In the genomic region with DNA sequence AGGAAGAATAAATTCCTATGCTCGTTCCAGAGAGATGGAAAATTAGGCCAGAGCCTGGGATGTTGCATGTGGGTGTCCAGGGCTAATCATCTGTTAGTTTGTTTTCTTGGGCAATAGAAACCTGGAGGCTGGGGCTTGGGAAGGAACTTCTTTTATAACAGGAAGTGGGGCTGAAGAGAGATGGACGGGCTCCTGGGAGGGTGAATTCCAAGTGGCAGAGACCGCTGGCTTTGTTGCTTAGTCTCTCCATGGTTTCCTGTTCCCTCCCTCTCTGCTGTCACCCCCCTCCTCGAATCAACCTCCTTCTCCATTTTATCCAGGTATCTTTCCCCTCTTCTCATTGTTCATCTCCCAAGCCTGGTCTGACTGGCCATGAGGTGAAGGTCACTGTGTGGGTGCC, we compare ENCODE assay signal across 29 mouse cellular contexts. TPM values are rescaled to one million over a fixed set of nuclear protein-coding genes. Genes with fewer than 3 reads are reported as not detected.
DNase-seq lines count a peak whose midpoint lies in the region; TF ChIP-seq lines count a peak whose summit lies in the region.
"Had no signal": no experiment of that assay in that cellular context is flagged by ENCODE, and none has a peak within 500 bp of the region (broad histone marks: within the 10 kb centered on the region; RNA-seq: fewer than 3 reads in every experiment).

No protein-coding gene starts in this region.

- H3K79me2 ChIP-seq in macrophage (ENCODE audit: inconsistent target): peaks cover 73% of the 10 kb centered on the region

- H3K4me3 ChIP-seq in gastrocnemius, adult 2 months: no peak overlapping the region
- no peak overlapping the region for H3K4me3 ChIP-seq in layer of hippocampus, adult 2 months
- no peak overlapping the region for H3K4me3 ChIP-seq in bone marrow macrophage, adult 2 months (ENCODE audit: insufficient read depth, low read length)
- H3K4me3 ChIP-seq in macrophage (ENCODE audit: inconsistent target): no peak overlapping the region
- H3K4me3 ChIP-seq: embryonic facial prominence, embryonic 10.5 days; embryonic facial prominence, embryonic 13.5 days; erythroblast, embryonic 14.5 days; forebrain, embryonic 12.5 days; forebrain, embryonic 15.5 days; heart, adult 2 months had no signal

- H3K36me3 ChIP-seq in macrophage (ENCODE audit: inconsistent target): peaks cover 7% of the 10 kb centered on the region; the same call in 1 of the 2 replicates
- H3K36me3 ChIP-seq: embryonic facial prominence, embryonic 10.5 days; embryonic facial prominence, embryonic 13.5 days; forebrain, embryonic 12.5 days; forebrain, embryonic 15.5 days had no signal

- WGBS in macrophage (ENCODE audit: missing documents): 37% methylated on average over 4 of the region's 4 CpGs

- peaks cover 57% of the 10 kb centered on the region for H3K4me1 ChIP-seq in bone marrow macrophage, adult 2 months (ENCODE audit: control insufficient read depth, insufficient read depth, low read length)

- DNase-seq in gastrocnemius, adult 2 months: no peak
- no peak for DNase-seq in gastrocnemius, adult 18-20 months (ENCODE audit: low spot score)
- no peak for DNase-seq in layer of hippocampus, adult 2 months (ENCODE audit: low spot score in 2 of 2)
- DNase-seq in layer of hippocampus, adult 9-10 months (ENCODE audit: low spot score): no peak
- DNase-seq in cerebellum, adult 8-10 months: no peak
- DNase-seq: adrenal gland, adult 8-10 months; adrenal gland, postnatal 25 days; cerebellum, adult 18-20 months; cerebellum, postnatal 36 days; embryo, embryonic 11 days; gastrocnemius, postnatal 14 days; heart, postnatal 4 days had no signal

- TF ChIP-seq POLR2A in bone marrow macrophage, adult 2 months (IDR thresholded peaks at IDR 0.05; ENCODE audit: borderline replicate concordance, low read depth, low read length): no peak

- no peak for TF ChIP-seq CTCF in gastrocnemius, adult 2 months (IDR thresholded peaks at IDR 0.05)
- TF ChIP-seq CTCF in layer of hippocampus, adult 2 months (conservative IDR thresholded peaks at IDR 0.05): no peak
- no peak for TF ChIP-seq CTCF in bone marrow macrophage, adult 2 months (IDR thresholded peaks at IDR 0.05; ENCODE audit: low read depth, low read length)

- H3K27ac ChIP-seq in gastrocnemius, adult 2 months: peak overlapping the region; percentile 8; the same call in 1 of the 2 replicates
- peak overlapping the region; percentile 62 for H3K27ac ChIP-seq in layer of hippocampus, adult 2 months
- H3K27ac ChIP-seq in bone marrow macrophage, adult 2 months (ENCODE audit: insufficient read depth, low read depth, low read length): peak overlapping the region; percentile 73
- H3K27ac ChIP-seq in macrophage: peak overlapping the region; percentile 64
- H3K27ac ChIP-seq: embryonic facial prominence, embryonic 13.5 days; forebrain, embryonic 15.5 days; heart, adult 2 months; hindbrain, embryonic 14.5 days; hindbrain, postnatal 0 days had no signal

- intact Hi-C loops in gastrocnemius, adult 2 months (cut with DNase I): no loop called here

RNA-seq across cellular contexts. Expression of gene Rcvrn, which starts 58.9 kb away (rescaled TPM):
- not detected for total RNA-seq in gastrocnemius, adult 2 months (2021)
- under 1 TPM in 1 of 2 experiments, not detected in 1; 0.21 TPM for total RNA-seq in gastrocnemius, adult 18-20 months (2021)
- total RNA-seq in layer of hippocampus, adult 2 months (2021): 1 to 10 TPM; 1.4 to 1.9 TPM
- polyA plus RNA-seq in bone marrow macrophage, adult 2 months (2012; ENCODE audit: insufficient read depth, insufficient read length, missing spikeins): not detected in 2 replicates
- total RNA-seq in macrophage (2018; cell fraction: chromatin; rRNA removed): 10 to 100 TPM in 7 of 26 experiments, 1 to 10 TPM in 16, under 1 TPM in 1, not detected in 2; 1.00 to 73.6 (median 4.3) TPM
- total RNA-seq in macrophage (2018; cell fraction: cytosol; rRNA removed): 1 to 10 TPM in 1 of 26 experiments, under 1 TPM in 11, not detected in 14; 0.14 to 1.6 (median 0.28) TPM
- total RNA-seq in macrophage (2018; cell fraction: nucleus; rRNA removed): 10 to 100 TPM in 7 of 26 experiments, 1 to 10 TPM in 16, under 1 TPM in 3; 0.50 to 63.0 (median 3.1) TPM
- 0.23 TPM in 1 of 3 replicates, not detected in the others for polyA plus RNA-seq in macrophage (2018)
- total RNA-seq: adrenal gland, postnatal 25 days; ES-E14; gastrocnemius, postnatal 14 days; heart, adult 2 months; hindbrain, postnatal 0 days had no signal
- polyA plus RNA-seq: activated CD4-positive, CD25-positive, alpha-beta regulatory T cell, adult 4 months; embryonic facial prominence, embryonic 10.5 days; embryonic facial prominence, embryonic 13.5 days; erythroblast, embryonic 14.5 days; forebrain, embryonic 12.5 days; forebrain, embryonic 15.5 days; heart, adult 2 months; heart, embryonic 11.5 days; heart, embryonic 14.5 days; heart, postnatal 0 days; hindbrain, embryonic 11.5 days; hindbrain, embryonic 14.5 days; hindbrain, postnatal 0 days; inflammation-experienced regulatory T-cells, adult 6 months had no signal

Comparison
In these comparisons a context has a peak if more than half of its experiments do, and no peak if none do; other contexts are left out.
1. H3K27ac ChIP-seq: peak in every context shown above with its lines; median percentile 73 in bone marrow macrophage, adult 2 months; 64 in macrophage; 62 in layer of hippocampus, adult 2 months; 8 in gastrocnemius, adult 2 months.